Mouse (Mus musculus) left cerebral cortex, postnatal 10 days (tissue): ENCODE data around the gene Mmp3. TPM values are rescaled to one million over a fixed set of nuclear protein-coding genes. Genes with fewer than 3 reads are reported as not detected.
"Not testable (repeated sequence)": the region's sequence is repeated elsewhere in the genome, so short reads cannot be mapped to it uniquely, and the experiment has no call there.

Source experiments
- DNase-seq, 2 experiments: peaks; one replicate each; pipeline ENCODE4 v3.0.0; 2021 to 2022; ENCODE audit warnings: low spot score in 2 of 2, mixed read lengths in 1 of 2; ENCODE audit errors: extremely low spot score in 1 of 2
- intact Hi-C: fragments of 180-260 bp; cut with DNase I; formaldehyde crosslinking; loops from one replicate; pipeline ENCODE4 v1.15.1; 2025
- total RNA-seq, 2 experiments: library from RNA; stranded (reverse); gene quantifications; 2 replicates each; pipeline ENCODE4 v1.2.3; 2021

Mmp3 gene
- not detected for total RNA-seq

DNA sequence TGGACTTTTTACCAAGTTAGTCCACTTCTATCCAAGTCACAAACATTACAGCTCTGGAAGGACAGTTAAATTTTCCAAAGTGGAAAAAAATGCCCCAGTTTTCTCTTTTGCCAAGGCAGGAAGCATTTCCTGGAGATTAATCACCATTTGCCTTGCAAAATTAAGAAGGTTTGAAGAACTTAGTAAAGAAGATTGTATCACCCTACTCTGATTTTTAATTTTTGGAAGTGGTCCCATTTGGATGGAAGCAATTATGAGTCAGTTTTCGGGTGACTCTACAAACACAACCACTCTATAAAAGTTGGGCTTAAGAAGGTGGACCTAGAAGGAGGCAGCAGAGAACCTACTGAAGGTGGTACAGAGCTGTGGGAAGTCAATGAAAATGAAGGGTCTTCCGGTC, at the start of gene Mmp3:
TSS of gene Mmp3 (plus strand) at position 301 of the 400 bp plus-strand sequence.
- DNase-seq, result no peak
- intact Hi-C loops, result no loop called here

GRCm38 (mm10) chr9:7396556-7396955, 49.1 kb upstream of the Mmp3 start:
- DNase-seq, intact Hi-C loops: not testable (repeated sequence)

- intact Hi-C loops, result no loop called here
- no peak for DNase-seq
Observed at GRCm38 (mm10) chr9:7453302-7453701, 7.7 kb downstream of the Mmp3 start.

DNA sequence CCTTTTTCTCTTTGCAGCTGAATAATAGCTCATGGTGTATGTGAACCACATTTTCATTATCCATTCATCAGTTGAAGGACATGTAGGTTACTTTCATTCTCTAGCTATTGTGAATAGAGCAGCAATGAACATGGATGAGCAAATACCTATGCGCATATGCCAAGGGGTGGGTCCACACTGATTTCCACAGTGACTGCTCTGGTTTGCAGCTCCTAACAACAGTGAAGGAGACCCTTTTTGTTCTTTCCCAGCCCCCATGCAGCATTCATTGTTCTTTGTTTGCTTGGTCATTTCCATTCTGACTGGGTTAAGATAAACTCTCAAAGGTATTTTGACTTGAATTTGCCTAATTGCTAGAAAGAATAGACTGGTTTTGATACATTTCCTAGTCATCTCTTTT, 24.6 kb downstream of the Mmp3 start:
- no peak for DNase-seq
- intact Hi-C loops, result no loop called here

DNA sequence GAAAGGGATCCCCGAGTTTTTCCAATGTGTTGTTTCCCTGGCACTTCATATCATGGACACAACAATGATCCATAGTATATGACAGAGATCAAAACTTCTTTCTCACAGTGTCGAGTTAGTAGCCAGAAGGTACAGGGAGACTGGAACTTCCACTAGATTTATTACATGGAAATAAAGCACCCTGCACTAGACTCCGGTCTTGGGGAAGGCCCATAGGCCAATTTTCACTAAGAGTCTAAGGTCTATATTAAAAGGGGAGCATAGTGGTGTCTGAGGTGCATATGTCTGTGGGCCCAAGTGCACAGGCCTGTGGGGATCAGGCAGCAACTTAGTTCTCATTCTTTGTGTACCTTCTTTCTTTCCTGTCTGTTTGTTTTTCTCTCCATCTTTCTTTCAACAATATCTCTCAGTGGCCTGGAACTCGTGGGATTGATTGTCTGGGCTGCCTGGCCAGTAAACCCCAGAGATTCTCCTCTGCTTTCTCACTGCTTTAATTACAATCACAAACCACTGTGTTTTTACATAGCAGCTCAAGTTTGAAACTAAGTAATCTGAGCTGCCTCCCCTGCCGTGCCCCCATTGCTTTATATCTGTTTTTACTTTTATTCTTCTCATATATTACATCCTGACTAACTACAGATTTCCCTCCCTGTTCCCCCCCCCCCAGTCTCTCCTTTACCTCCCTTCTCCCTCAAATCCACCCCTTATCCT, 38.2 kb downstream of the Mmp3 start:
- no peak for DNase-seq
- intact Hi-C loops, result no loop called here

- no peak for DNase-seq
- intact Hi-C loops, result no loop called here
Observed at GRCm38 (mm10) chr9:7501138-7501537, 55.5 kb downstream of the Mmp3 start.

GRCm38 (mm10) chr9:7502051-7502450, 56.4 kb downstream of the Mmp3 start, which contains the start of gene Mmp10:
TSS of gene Mmp10 (plus strand) at chr9:7502352.
- DNase-seq, result no peak

More at GRCm38 (mm10) chr9:7502051-7502450, 56.4 kb downstream of the Mmp3 start, which contains the start of gene Mmp10:
- intact Hi-C loops, result no loop called here

Other genes starting within 250 kb of the Mmp3 start
- gene Mmp13, start 173.3 kb upstream of the Mmp3 start, total RNA-seq, result under 1 TPM; 0.28 to 0.43 TPM
- gene Mmp12, start 101.4 kb upstream of the Mmp3 start, total RNA-seq, result not detected
- gene Mmp1b, start 57.8 kb upstream of the Mmp3 start, total RNA-seq, result not detected
- not detected for gene Mmp10, start 56.5 kb downstream of the Mmp3 start, total RNA-seq
- not detected for gene Mmp8, start 112.6 kb downstream of the Mmp3 start, total RNA-seq
- not detected for gene Mmp27, start 125.6 kb downstream of the Mmp3 start, total RNA-seq
- not detected for gene Mmp20, start 182.4 kb downstream of the Mmp3 start, total RNA-seq
- gene Mmp7, start 246.3 kb downstream of the Mmp3 start, total RNA-seq, result not detected